Mouse (Mus musculus) urinary bladder, postnatal 14 days (tissue): ENCODE measurements around the gene Olfr578.

Experiments
- DNase-seq: peaks from one replicate; pipeline ENCODE4 v3.0.0; 2021; ENCODE audit warnings: low spot score

The Olfr578 gene

GRCm38 (mm10) chr7:102989224-102989623 is at the start of gene Olfr578:
Olfr578 (minus strand) TSS chr7:102989324.
- DNase-seq = no peak

- DNase-seq = no peak
Observed at GRCm38 (mm10) chr7:103037724-103038123, 48.6 kb upstream of the Olfr578 start, which contains the start of gene Olfr582. Olfr582 (plus strand) TSS chr7:103038024.

GRCm38 (mm10) chr7:102975843-102976242 is 13.3 kb downstream of the Olfr578 start, which contains the start of gene Olfr577:
Olfr577 (minus strand) TSS chr7:102975943.
- DNase-seq = no peak

GRCm38 (mm10) chr7:102974399-102974798 is 14.7 kb downstream of the Olfr578 start:
- DNase-seq = no peak

- no peak for DNase-seq
Observed at GRCm38 (mm10) chr7:102962360-102962759, 26.8 kb downstream of the Olfr578 start, which contains the start of gene Olfr576. Olfr576 (plus strand) TSS chr7:102962660.

GRCm38 (mm10) chr7:102958593-102958992 is 30.5 kb downstream of the Olfr578 start, which contains the start of gene Olfr575:
Olfr575 (minus strand) TSS chr7:102958775.
- DNase-seq = no peak

GRCm38 (mm10) chr7:102958137-102958536 is 31.0 kb downstream of the Olfr578 start:
- DNase-seq = no peak

- no peak for DNase-seq
Observed at GRCm38 (mm10) chr7:102950732-102951131, 38.4 kb downstream of the Olfr578 start.

- DNase-seq = no peak
Observed at GRCm38 (mm10) chr7:102948167-102948566, 41.0 kb downstream of the Olfr578 start, which contains the start of gene Olfr574. Olfr574 (plus strand) TSS chr7:102948467.

- DNase-seq = no peak
Observed at GRCm38 (mm10) chr7:102943417-102943816, 45.7 kb downstream of the Olfr578 start.

- no peak for DNase-seq
Observed at GRCm38 (mm10) chr7:102942475-102942874, 46.6 kb downstream of the Olfr578 start, which contains the start of gene Olfr573-ps1. Olfr573-ps1 (minus strand) TSS chr7:102942575.
